Mouse (Mus musculus) stomach, embryonic 16.5 days (tissue): ENCODE measurements around the gene Zfp72. TPM values are rescaled to one million over a fixed set of nuclear protein-coding genes. Genes with fewer than 3 reads are reported as not detected.

Experiments used
- ATAC-seq: fragments of 200-750 bp; cut with Nextera tagmentation; 2 replicates; pipeline ENCODE4 v1.8.0; 2017; ENCODE audit warnings: moderate number of reproducible peaks, moderate TSS enrichment; ENCODE audit not compliant: insufficient read depth, low FRiP score
- H3K27ac ChIP-seq: fragments of 300-500 bp; sonication (generic); 2 replicates; pipeline ENCODE4 v1.5.1; 2014; ENCODE audit warnings: low read length
- H3K27me3 ChIP-seq: fragments of 300-500 bp; sonication (generic); 2 replicates; pipeline ENCODE4 v1.6.1; 2014; ENCODE audit warnings: low read length, control low read depth, mixed read lengths; ENCODE audit not compliant: control insufficient read depth, insufficient read depth
- H3K36me3 ChIP-seq: fragments of 300-500 bp; sonication (generic); 2 replicates; pipeline ENCODE4 v1.6.1; 2014; ENCODE audit warnings: low read length; ENCODE audit not compliant: control insufficient read depth, insufficient read depth
- H3K4me1 ChIP-seq: fragments of 300-500 bp; sonication (generic); 2 replicates; pipeline ENCODE4 v1.6.1; 2014; ENCODE audit warnings: low read length, control low read depth, mixed read lengths; ENCODE audit not compliant: control insufficient read depth, insufficient read depth
- H3K4me2 ChIP-seq: fragments of 300-500 bp; sonication (generic); 2 replicates; pipeline ENCODE4 v1.6.1; 2014; ENCODE audit warnings: low read depth, low read length, mixed read lengths
- H3K4me3 ChIP-seq: fragments of 300-500 bp; sonication (generic); replicated peaks from 2 replicates; pipeline ENCODE4 v1.5.1; 2014; ENCODE audit warnings: mild to moderate bottlenecking, low read length
- H3K9ac ChIP-seq: fragments of 300-500 bp; sonication (generic); 2 replicates; pipeline ENCODE4 v1.6.1; 2014; ENCODE audit warnings: low read length
- H3K9me3 ChIP-seq: fragments of 300-500 bp; sonication (generic); replicated peaks from 2 replicates; pipeline ENCODE4 v1.6.1; 2016; ENCODE audit warnings: low read length, control low read depth; ENCODE audit not compliant: control insufficient read depth
- WGBS: fragments of 180-500 bp; shearing (Covaris S2); extraction: QIAGEN DNeasy Blood & Tissue Kit; methylation state at CpG from one replicate; pipeline ENCODE4 v1.1.7; 2014; 5-methylcytosine and 5-hydroxymethylcytosine counted together
- polyA plus RNA-seq: library from polyadenylated mRNA; unstranded; fragments of >200 nt; fragmentation: Nextera tagmentation; extraction: Ambion mirVana; gene quantifications from 2 replicates; pipeline ENCODE4 v1.2.1, GENCODE M21; 2015

Gene Zfp72
- polyA plus RNA-seq, result 5.4 and 5.5 TPM in 2 replicates

DNA sequence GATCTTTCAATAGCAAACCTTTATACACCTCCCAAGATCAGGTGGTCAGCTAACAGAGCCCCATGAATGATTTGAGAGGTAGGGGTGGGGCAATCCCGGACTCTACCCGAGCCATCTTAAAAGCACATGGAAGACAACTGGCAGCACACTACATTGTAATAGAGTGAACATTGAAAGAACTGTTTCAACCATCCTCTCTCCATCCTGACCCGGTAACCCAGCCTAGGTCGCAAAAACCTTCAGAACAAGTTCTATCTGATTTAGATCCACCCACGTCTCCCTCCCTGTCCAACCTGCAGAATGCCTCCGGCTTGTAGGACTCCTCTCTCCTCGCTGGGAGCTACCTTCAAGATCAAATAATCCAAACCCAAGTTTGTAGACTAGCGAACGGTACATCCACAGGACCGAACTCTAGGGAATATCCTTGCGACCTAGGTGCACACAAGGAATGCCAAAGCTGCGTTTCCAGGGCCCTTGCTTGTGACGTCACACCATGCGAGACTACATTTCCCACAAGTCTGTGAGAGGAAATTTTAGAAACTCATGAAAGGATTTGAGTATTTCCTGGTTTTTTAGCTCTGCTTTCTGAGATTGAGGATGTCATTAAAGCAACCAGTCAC lies at the start of gene Zfp72:
TSS of gene Zfp72 (minus strand) at position 466 of the 620 bp plus-strand sequence.
- H3K4me1 ChIP-seq, result no peaks in the 10 kb centered on the region
- WGBS, result under 1% methylated on average over 14 of the region's 14 CpGs

DNA sequence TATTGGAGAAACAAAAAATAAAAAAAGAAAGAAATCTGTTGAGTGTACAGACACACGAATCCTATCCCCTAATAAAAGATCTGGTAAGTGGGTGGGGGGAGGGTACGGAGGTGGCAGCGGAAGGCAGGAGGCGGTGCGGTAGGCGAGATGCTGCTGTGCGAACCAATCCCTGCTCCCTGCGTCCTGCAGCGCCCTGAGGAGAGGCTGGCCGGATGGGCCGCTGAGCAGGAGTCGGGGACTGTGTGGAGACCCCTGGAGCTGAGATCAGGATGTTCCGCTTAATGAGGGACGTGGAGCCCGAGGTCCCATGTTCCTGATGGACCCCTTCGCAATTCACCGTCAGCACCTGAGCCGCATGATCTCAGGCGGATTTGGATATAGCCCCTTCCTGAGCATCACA lies 49.3 kb upstream of the Zfp72 start:
- peaks cover 12% of the 10 kb centered on the region for H3K9me3 ChIP-seq
- no peak overlapping the region for H3K4me2 ChIP-seq
- no peak overlapping the region for H3K27ac ChIP-seq
- no peak overlapping the region for H3K4me3 ChIP-seq
- H3K36me3 ChIP-seq, result peaks cover 3% of the 10 kb centered on the region; the same call in 1 of the 2 replicates
- no peak overlapping the region for H3K9ac ChIP-seq
- no peak for ATAC-seq
- 27% methylated on average over 19 of the region's 19 CpGs for WGBS
- H3K27me3 ChIP-seq, result no peaks in the 10 kb centered on the region
- H3K4me1 ChIP-seq, result no peaks in the 10 kb centered on the region

More for the DNA sequence above, at the start of gene Zfp72:
- Histone ChIP-seq H3K27ac (no peak within 1 kb of the TSS), H3K4me3 (peak within 1 kb of the TSS; percentile 62), H3K4me2 (peak within 1 kb of the TSS; percentile 79), H3K27me3 (no peaks in the 10 kb centered on the region), H3K36me3 (no peaks in the 10 kb centered on the region), H3K9ac (peak within 1 kb of the TSS; percentile 74), H3K9me3 (no peaks in the 10 kb centered on the region)
- ATAC-seq, result peak; percentile 85

DNA sequence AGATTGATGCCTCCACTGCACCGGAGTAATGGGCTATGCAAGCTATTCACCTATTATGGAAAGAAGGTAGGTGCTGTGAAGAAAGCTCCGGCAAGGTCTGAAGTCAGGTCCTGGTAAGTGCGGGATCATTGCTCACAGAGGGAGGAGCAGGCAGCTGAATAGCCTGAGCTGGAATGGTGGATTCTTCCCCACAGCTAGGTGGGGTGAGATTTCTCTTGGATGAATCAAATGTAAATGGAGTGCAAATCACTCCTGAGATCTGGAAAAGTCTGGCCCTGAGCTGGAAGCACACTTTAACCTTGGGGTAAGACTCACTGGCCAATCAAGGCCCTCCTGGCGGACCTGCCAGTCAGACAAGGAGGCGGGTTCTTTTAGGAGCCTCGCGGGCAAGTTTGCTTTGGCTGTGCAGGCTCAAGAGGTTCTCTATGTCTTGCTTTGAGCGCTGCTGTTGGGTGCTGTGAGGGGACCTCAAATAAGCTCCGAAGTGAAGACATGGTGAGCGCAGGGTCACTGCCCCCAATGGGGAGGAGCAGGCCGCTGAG lies 8.7 kb upstream of the Zfp72 start, which contains the start of gene Ftl1-ps1:
TSS of gene Ftl1-ps1 (plus strand) at position 397 of the 542 bp plus-strand sequence.
- H3K4me3 ChIP-seq, result no peak within 1 kb of the TSS
- no peak within 1 kb of the TSS for H3K27ac ChIP-seq
- H3K36me3 ChIP-seq, result no peaks in the 10 kb centered on the region
- H3K9me3 ChIP-seq, result no peaks in the 10 kb centered on the region
- no peaks in the 10 kb centered on the region for H3K27me3 ChIP-seq
- no peak within 1 kb of the TSS for H3K9ac ChIP-seq
- ATAC-seq, result no peak
- H3K4me2 ChIP-seq, result no peak within 1 kb of the TSS
- no peaks in the 10 kb centered on the region for H3K4me1 ChIP-seq
- WGBS, result 14% methylated on average over 11 of the region's 11 CpGs

DNA sequence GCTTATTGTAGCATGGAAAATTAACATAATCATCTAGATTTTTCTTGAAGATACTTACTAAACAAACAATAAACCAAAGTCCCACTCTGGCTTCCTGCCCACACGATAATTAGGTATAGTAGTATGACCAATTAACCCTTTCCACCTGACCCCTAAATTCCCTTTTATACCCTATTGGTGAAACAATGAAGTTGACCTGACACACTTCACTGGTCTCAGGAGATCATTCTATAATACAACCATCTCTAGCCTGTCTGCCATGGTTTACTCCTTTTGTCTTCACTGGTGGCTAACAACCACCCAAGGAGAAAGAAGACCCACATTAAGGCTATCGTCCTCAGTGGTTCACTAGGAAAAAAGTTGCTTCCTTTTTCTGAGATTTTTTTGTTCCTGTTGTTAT lies 520 bp upstream of the Zfp72 start:
- H3K27ac ChIP-seq, result no peak overlapping the region
- H3K9me3 ChIP-seq, result no peaks in the 10 kb centered on the region
- no peak overlapping the region for H3K9ac ChIP-seq
- H3K4me3 ChIP-seq, result no peak overlapping the region
- no peaks in the 10 kb centered on the region for H3K27me3 ChIP-seq
- ATAC-seq, result no peak
- WGBS, result 76% methylated on average over 2 of the region's 2 CpGs
- H3K4me2 ChIP-seq, result no peak overlapping the region
- no peaks in the 10 kb centered on the region for H3K4me1 ChIP-seq
- H3K36me3 ChIP-seq, result no peaks in the 10 kb centered on the region

DNA sequence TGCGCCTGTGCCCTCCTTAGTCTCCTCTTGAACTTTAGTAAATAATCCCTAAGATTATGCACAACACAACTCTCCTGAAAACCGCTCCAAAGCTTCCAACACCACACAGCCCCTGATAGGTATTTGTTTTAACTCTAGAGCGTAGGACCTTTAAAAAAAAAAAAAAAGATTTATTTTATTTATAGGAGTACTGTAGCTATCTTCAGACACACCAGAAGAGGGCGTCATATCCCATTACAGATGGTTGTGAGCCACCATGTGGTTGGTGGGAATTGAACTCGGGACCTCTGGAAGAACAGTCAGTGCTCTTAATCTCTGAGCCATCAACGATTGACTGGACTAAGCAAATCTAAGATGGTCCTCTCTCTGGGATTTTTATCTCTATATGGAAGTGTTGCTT lies 906 bp downstream of the Zfp72 start:
- Histone ChIP-seq H3K4me1 (no peaks in the 10 kb centered on the region), H3K4me2 (peak overlapping the region; percentile 79), H3K9me3 (no peaks in the 10 kb centered on the region), H3K36me3 (no peaks in the 10 kb centered on the region), H3K27ac (no peak overlapping the region), H3K27me3 (no peaks in the 10 kb centered on the region), H3K9ac (peak overlapping the region; percentile 74; the same call in 1 of the 2 replicates), H3K4me3 (peak overlapping the region; percentile 62)
- ATAC-seq, result no peak
- WGBS, result 63% methylated on average over 6 of the region's 6 CpGs

DNA sequence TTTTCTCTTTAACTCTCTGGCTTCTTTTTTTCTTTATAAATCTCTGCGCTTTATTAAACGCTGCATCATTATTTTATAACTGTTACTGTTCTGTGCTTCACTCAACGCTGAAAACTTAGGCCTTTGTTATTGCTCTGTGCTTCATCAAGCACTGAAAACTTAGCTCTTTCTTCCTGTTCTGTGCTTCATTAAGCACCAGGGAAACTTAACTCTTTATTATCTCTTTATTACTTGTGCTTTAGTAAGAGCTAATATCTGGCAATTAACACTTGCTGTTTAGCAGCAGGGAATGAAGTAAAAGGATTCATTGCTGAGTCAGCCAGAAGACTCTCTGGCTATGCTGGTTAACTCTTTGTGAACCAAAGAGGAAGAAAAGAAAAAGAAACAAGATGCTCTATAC lies 8.3 kb downstream of the Zfp72 start:
- 38% methylated on average over 3 of the region's 3 CpGs for WGBS
- no peak for ATAC-seq
- 0 out of 2 replicates have a peak, but pooled peaks cover 4% of the 10 kb centered on the region for H3K4me1 ChIP-seq
- no peaks in the 10 kb centered on the region for H3K9me3 ChIP-seq
- no peaks in the 10 kb centered on the region for H3K27me3 ChIP-seq
- H3K36me3 ChIP-seq, result no peaks in the 10 kb centered on the region
- no peak overlapping the region for H3K27ac ChIP-seq
- no peak overlapping the region for H3K9ac ChIP-seq
- no peak overlapping the region for H3K4me3 ChIP-seq
- H3K4me2 ChIP-seq, result no peak overlapping the region

DNA sequence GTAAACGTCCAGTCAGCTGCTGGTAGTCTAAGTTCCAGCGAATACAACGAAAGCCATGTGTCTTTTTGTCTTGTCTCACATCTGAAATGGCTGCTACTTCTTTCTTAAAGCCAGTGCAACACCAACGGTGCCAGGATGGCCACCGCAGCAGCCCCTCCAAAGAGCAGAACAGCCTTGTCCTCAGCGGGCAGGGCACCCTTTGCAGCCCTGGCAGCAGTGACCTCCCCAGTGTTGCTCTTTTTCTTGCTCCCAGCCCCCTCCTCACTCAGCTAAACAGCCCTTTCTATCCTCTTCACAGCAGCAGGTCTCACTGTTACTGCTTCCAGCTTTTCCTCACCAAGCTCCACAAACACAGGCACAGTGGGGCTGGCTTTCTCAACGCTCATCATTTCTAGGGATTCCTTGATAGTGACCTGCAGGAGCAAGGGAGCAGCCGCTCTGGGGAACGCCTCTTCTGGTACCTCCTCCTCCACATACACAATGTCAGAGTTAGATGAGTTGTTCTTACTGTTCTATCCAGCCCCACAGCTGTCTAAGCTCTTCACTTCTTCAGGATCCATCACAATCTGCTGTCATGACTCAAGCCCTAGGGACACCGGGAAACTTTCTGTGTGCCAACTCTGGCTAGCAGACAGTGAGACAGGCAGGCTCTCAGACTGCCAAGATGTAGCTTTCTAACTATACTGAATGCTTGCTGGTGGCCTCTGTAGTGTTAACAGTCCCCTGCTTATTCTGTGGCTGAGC lies 8.9 kb downstream of the Zfp72 start:
- Histone ChIP-seq H3K4me1 (0 out of 2 replicates have a peak, but pooled peaks cover 4% of the 10 kb centered on the region), H3K27me3 (no peaks in the 10 kb centered on the region), H3K9me3 (no peaks in the 10 kb centered on the region), H3K9ac (no peak overlapping the region), H3K4me3 (no peak overlapping the region), H3K4me2 (no peak overlapping the region), H3K27ac (no peak overlapping the region), H3K36me3 (no peaks in the 10 kb centered on the region)
- no peak for ATAC-seq
- WGBS, result 62% methylated on average over 10 of the region's 10 CpGs

DNA sequence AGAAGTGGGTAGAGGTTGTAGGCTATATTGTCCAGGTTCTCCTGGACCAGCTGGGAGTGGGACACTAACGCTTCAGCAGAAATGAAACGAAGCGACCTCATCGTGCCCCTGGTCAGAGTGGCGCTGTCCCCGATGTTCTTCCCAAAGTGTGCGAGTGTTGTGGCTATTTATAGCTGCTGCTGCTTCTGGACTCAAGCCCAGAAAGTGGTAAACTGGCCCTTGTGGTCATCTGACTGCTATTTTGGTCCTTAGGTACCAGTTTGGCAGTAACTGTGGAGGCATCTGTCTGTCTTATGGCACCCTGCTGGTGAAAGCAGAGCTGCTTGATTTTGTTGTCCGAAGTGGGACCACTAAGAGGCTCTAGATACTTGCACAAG lies 26.8 kb downstream of the Zfp72 start, which contains the start of gene Lrrc14b:
TSS of gene Lrrc14b (minus strand) at position 147 of the 377 bp plus-strand sequence.
- Histone ChIP-seq H3K36me3 (0 out of 2 replicates have a peak, but pooled peaks cover 7% of the 10 kb centered on the region), H3K9ac (no peak within 1 kb of the TSS), H3K4me3 (no peak within 1 kb of the TSS), H3K9me3 (no peaks in the 10 kb centered on the region), H3K4me2 (no peak within 1 kb of the TSS), H3K4me1 (no peaks in the 10 kb centered on the region), H3K27me3 (no peaks in the 10 kb centered on the region), H3K27ac (no peak within 1 kb of the TSS)
- no peak for ATAC-seq
- 57% methylated on average over 8 of the region's 8 CpGs for WGBS
